Mouse (Mus musculus) T-helper 1 cell (primary cell): ENCODE measurements around the gene Klc1.
"Not testable (repeated sequence)": the region's sequence is repeated elsewhere in the genome, so short reads cannot be mapped to it uniquely, and the experiment has no call there.

Experiments used
- in situ Hi-C: fragments of 300-600 bp; cut with MboI, MseI; formaldehyde crosslinking; loops from one replicate; pipeline ENCODE4 v1.15.1; 2025; ENCODE audit warnings: high pct_unique_total_duplicates

The Klc1 gene

DNA sequence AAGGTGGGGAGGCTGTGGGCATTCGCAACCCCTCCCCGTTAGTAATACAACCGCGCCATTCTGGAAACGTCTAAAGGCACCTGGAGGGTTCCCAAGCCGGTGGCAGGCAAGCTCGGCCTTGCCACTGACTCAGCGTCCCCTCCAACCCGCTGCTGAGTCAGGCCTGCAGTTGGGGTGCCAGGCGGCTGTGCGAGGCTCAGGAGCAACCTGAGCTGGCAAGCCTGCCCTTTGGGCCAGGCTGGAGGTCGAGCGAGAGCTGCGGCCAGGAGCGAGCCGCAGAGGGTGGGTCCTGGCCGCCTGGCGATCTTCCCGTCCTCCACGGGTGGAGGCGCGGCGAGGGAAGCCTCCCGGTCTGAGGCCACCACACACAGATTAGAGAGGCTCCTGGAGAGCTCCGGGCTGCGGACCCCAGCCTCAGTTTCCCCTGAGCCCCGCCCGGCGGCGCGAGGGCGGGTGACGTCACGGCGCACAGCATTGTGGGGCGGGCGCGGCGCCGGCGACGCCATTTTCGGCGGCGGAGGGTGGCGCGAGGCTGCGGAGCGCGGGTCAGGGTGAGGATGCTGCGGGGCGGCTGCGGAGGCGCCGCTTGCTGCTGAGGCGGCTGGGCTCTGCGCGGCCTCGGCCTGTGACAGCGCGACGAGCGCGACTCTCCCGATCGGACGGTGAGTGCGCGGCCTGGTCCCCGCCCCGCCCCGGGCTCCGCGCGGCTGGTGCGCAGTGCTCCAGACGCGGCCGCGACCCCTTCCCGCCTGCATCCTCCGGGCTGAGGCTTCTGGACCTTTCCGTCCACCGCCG, at the start of gene Klc1:
Gene Klc1, plus strand, starts transcription at position 469 of the 795 bp plus-strand sequence.
- in situ Hi-C loops: no loop called here

DNA sequence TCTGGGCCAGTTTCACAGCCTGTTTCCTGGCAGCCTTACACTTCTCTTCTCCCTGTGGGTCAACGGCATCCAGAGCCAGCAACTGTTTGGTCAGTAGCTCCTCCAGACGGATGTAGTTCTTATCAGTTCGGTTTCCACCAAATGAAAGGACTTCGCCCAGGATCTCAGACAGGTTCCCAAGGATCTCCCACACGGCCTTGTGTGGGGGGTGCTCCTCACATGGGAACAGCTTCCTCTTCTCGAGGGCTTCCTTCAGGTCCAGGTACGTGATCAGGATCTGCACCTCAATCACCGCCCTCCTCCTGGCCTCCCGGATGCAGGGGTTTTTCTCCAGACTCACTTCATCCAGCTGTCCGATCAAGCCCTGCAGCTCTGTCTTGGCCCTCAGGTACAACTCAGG, 48.6 kb upstream of the Klc1 start:
- in situ Hi-C loops: no loop called here

DNA sequence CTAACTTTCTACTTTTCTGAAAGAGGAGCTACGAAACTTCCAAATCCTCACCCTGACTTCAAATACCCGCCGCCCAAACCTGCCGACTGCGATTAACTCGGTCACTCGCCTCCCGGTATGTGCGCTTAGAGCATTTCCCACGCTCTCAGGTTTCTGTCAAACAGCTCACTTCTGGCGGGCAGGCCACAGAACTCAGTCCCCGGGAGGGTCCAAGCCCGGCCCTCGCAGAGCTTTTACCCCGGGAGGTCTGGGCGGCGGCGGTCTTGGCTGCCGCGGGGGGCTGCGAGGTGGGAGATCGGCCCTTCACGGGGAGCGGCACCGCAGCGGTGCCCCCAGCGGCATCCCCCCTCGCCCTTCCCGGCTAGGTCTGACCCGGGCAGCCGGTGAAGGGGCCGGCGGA, 46.2 kb upstream of the Klc1 start:
- in situ Hi-C loops: no loop called here

DNA sequence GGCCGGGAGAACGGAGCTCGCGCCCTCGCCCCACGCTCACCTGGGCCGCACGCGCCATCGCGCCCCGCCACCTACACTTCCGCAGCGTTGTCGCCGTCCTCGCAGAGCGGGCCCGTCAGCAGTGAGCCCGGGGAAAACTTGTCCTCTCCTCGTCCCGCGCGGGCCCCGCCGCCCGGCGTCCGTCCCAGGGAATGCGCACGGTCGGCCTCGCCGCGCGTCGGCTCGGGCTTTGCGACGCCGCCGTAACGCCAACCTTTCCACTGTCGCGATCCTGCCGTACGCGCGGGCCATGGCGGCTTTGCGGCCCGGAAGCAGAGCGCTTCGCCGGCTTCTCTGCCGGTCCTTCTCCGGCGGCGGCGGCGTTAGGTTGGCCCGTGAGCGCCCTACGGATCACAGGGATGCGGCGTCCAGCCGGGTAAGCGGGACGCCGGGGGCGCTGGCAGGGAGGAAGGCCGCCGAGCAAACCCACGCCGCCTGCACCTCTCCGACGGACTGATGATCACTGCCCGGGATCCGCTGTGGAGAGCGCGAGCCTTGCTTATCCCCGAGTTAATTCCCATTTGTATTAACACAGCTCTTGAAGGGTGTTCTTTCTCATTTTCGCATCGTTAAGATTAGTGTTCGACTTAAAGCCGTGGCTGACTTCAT, 45.5 kb upstream of the Klc1 start, which contains the start of the genes Bag5 and Apopt1:
Gene Bag5, minus strand, starts transcription at position 254 of the 648 bp plus-strand sequence.
Gene Apopt1, plus strand, starts transcription at position 258 of the 648 bp plus-strand sequence.
- in situ Hi-C loops: no loop called here

GRCm38 (mm10) chr12:111713880-111714279, 44.8 kb upstream of the Klc1 start:
- in situ Hi-C loops: not testable (repeated sequence)

GRCm38 (mm10) chr12:111716505-111716904, 42.1 kb upstream of the Klc1 start:
- in situ Hi-C loops: no loop called here

DNA sequence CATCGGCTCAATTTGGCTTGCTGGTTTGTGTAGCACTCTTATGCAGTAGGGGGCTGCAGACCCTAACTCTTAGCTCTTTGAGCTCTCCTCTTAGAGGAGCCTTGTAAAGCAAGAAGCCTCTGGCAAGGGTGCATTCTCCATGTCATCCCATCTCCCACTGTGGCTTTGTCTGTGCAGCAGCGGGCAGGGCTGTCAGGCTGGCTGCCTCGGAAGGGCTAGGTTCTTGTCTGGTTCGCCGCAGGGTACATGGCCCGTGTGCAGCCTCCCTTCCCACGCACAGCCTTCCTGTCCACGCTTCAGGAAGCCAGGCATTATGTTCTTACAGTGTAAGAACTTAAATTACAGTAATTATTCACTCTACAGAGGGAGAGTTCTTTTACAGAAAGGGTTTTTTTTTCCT, 40.0 kb upstream of the Klc1 start:
- in situ Hi-C loops: no loop called here

GRCm38 (mm10) chr12:111720222-111720621, 38.4 kb upstream of the Klc1 start:
- in situ Hi-C loops: no loop called here

GRCm38 (mm10) chr12:111722654-111723053, 36.0 kb upstream of the Klc1 start:
- in situ Hi-C loops: no loop called here

DNA sequence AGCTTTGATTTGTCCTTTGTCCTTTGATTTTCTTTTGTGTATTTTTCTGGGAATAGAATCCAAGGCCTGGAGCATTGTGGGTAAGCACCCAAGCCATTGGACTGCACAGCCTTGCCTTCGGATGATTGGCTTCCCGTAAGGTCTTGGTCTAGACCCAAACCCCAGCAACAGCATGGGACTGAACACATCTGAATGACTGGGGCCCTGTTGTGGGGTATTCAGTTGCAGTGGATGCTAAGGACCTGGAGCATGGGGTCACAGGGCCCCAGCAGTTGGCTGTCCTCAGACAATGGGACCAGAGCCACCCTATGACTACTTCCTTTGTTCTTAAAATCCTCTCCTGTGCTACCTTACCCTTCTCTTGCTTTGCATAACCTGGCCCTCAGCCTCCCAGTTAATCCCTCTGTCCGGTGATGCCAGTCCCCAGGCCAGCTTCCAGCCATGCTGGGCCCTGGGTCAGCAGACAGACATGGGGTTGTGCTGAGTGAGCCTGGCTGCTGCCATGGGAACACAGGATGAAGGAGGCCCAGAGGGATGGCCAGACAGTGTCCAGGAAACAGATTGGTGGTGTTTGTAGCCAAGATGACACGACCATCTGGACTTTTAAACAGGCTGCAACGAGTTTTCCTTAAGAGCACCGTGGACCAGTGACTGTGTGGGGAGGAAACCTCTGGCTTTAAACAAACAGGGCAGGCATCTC, 33.9 kb upstream of the Klc1 start:
- in situ Hi-C loops: no loop called here

GRCm38 (mm10) chr12:111725338-111726121, 33.1 kb upstream of the Klc1 start:
- in situ Hi-C loops: no loop called here

DNA sequence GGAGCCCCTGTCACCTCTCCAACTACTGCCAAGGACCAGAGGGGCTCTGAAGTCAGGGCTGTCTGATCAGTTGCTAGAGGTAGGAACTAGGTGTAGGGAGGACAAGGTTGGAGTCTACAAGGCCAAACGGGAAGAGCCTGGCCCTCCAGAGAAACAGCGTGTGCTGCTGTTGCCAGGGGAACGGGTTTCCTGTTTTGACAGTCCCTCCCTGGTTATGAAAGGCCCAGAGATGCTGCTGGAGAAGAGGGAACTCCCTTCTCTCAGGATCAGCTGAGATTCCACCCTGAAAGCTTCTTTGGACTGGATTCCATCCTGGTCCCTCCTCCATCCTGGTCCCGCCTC, 32.6 kb upstream of the Klc1 start:
- in situ Hi-C loops: no loop called here

DNA sequence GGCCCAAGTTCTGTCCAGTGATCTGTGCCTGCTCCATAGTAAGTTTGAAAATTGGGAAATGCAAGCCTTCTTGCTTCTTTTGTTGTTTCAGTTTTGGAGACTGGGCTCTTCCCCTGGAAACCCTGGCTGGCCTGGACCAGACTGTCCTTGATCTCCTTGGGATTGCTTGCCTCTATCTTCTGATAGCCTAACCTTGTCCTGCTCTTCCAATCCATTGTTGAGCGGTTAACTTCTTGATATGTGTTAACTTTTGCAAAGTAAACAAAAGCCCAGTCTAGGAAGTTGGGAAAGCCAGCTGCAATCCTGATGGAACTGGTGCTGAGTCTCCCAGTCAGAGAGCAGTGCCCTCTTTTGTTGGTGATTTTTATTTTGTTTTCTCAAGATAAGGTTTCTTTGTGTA, 30.7 kb upstream of the Klc1 start:
- in situ Hi-C loops: no loop called here

GRCm38 (mm10) chr12:111731822-111732807, 26.5 kb upstream of the Klc1 start:
- in situ Hi-C loops: loop anchor here (5.0 kb wide), 1 partner anchor 65 kb away; no protein-coding TSS in a partner anchor

- in situ Hi-C loops: loop anchor here (5.0 kb wide), 1 partner anchor 66 kb away; no protein-coding TSS in a partner anchor
These were observed 25.7 kb upstream of the Klc1 start for GRCm38 (mm10) chr12:111732921-111733320.

DNA sequence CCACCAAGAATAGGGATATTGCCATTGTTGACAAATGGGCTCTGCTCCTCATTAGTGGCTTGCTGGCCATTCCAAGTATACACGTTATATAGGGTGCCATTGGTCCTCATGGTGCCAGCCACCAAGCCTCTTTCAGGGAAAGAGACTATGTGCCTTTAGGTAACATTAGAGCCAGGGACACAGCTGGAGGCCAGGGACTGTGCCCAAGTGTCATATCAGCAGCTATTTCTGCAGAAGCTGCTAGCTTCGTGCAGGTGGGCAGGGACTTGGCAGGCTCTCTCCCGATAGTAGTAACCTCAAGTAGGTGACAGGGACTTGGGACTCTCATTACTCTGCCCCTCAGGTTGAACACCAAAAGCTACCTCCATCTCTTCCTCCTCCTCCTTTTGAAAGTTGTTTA, 23.7 kb upstream of the Klc1 start:
- in situ Hi-C loops: loop anchor here (5.0 kb wide), 1 partner anchor 68 kb away; no protein-coding TSS in a partner anchor

- in situ Hi-C loops: not testable (repeated sequence)
These were observed 22.0 kb upstream of the Klc1 start for GRCm38 (mm10) chr12:111736676-111737075.

GRCm38 (mm10) chr12:111737370-111737769, 21.3 kb upstream of the Klc1 start:
- in situ Hi-C loops: no loop called here

DNA sequence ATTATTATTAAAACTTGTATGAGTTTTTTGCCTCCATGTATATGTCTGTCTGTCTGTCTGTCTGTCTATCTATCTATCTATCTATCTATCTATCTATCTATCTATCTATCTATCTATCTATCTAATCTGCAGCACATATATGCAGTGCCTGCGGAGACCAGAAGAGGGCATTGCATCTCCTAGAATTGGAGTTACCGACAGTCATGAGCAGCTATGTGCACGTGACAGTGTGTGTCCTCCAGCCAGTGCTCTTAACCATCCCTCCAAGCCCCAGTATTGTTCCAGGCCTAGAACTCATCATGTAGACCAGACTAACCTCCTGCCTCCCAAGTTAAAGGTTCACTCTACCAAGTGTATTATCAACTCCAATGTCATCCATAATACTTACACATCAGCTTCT, 19.9 kb upstream of the Klc1 start:
- in situ Hi-C loops: no loop called here

DNA sequence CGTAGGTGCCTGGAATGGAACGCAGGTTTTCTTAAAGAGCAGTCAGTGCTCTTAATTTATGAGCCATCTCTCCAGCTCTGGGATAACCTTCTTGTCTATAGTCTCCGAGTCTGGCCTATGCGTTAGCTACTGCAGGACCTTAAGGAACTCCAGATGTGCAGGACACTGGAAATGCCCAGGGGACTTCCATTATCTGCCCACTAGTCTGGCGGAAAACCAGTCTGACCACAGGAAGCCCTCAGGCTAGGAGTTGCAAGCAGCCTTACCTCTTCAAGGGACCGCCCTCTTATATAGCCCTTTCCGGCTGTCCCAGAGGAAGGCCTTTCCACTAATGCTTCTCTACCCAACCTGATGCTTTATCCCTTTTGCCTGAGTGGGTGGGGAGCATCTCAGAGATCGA, 17.3 kb upstream of the Klc1 start:
- in situ Hi-C loops: no loop called here
